Mouse (Mus musculus) embryonic facial prominence, embryonic 15.5 days (tissue): Measurements from ENCODE around the gene Ncapg. TPM values are rescaled to one million over a fixed set of nuclear protein-coding genes. Genes with fewer than 3 reads are reported as not detected.

Source experiments
- ATAC-seq: fragments of 200-750 bp; cut with Nextera tagmentation; 2 replicates; pipeline ENCODE4 v1.8.0; 2017; ENCODE audit warnings: low read depth, moderate TSS enrichment; ENCODE audit not compliant: insufficient number of reproducible peaks, low FRiP score, low TSS enrichment
- H3K27ac ChIP-seq: fragments of 300-500 bp; sonication (generic); replicated peaks from 2 replicates; pipeline ENCODE4 v1.5.1; 2015; ENCODE audit warnings: mild to moderate bottlenecking, inconsistent platforms
- H3K27me3 ChIP-seq: fragments of 300-500 bp; sonication (generic); 2 replicates; pipeline ENCODE4 v1.6.1; 2015; ENCODE audit warnings: inconsistent platforms
- H3K36me3 ChIP-seq: fragments of 300-500 bp; sonication (generic); 2 replicates; pipeline ENCODE4 v1.6.1; 2015; ENCODE audit warnings: mild to moderate bottlenecking, inconsistent platforms
- H3K4me1 ChIP-seq: fragments of 300-500 bp; sonication (generic); 2 replicates; pipeline ENCODE4 v1.6.1; 2015; ENCODE audit warnings: inconsistent platforms
- H3K4me2 ChIP-seq: fragments of 300-500 bp; sonication (generic); replicated peaks from 2 replicates; pipeline ENCODE4 v1.6.1; 2015; ENCODE audit warnings: mild to moderate bottlenecking, inconsistent platforms
- H3K4me3 ChIP-seq: fragments of 300-500 bp; sonication (generic); replicated peaks from 2 replicates; pipeline ENCODE4 v1.5.1; 2015; ENCODE audit warnings: mild to moderate bottlenecking, inconsistent platforms
- H3K9ac ChIP-seq: fragments of 300-500 bp; sonication (generic); 2 replicates; pipeline ENCODE4 v1.6.1; 2015; ENCODE audit warnings: inconsistent platforms
- H3K9me3 ChIP-seq: fragments of 300-500 bp; sonication (generic); replicated peaks from 2 replicates; pipeline ENCODE4 v1.6.1; 2016; ENCODE audit warnings: inconsistent platforms
- WGBS: fragments of 180-500 bp; shearing (Covaris S2); methylation state at CpG from one replicate; pipeline ENCODE4 v1.1.7; 2015; 5-methylcytosine and 5-hydroxymethylcytosine counted together
- polyA plus RNA-seq: library from polyadenylated mRNA; unstranded; fragments of >200 nt; fragmentation: Nextera tagmentation; extraction: Ambion mirVana; gene quantifications from 2 replicates; pipeline ENCODE4 v1.2.1, GENCODE M21; 2015

Ncapg gene
- polyA plus RNA-seq, 1 experiment from 2014 or later: 34.9 TPM

DNA sequence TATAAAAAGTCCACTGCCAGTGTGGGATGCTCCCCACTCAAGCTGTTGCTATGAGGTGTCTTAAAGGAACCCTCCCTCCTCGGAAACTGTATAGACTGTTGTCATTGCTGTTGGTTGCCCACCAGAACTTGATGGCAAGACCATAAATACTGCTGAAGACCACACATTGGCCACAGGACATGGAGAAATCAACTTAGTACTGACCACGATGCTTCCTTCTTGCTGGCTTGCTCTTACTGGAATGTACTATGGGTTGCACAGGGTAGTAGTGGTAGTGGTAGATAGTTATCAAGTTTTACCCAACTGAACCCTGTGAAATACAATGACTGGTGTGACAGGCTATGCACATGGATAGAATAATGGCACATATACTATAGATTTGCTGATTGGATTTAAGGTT lies 37.1 kb downstream of the Ncapg start:
- Histone ChIP-seq H3K4me2 (no peak overlapping the region), H3K36me3 (peaks cover 4% of the 10 kb centered on the region; the same call in 1 of the 2 replicates), H3K9me3 (no peaks in the 10 kb centered on the region), H3K9ac (no peak overlapping the region), H3K4me3 (no peak overlapping the region), H3K27ac (no peak overlapping the region), H3K27me3 (no peaks in the 10 kb centered on the region), H3K4me1 (no peaks in the 10 kb centered on the region)
- ATAC-seq: no peak
- 93% methylated on average over 2 of the region's 2 CpGs for WGBS

DNA sequence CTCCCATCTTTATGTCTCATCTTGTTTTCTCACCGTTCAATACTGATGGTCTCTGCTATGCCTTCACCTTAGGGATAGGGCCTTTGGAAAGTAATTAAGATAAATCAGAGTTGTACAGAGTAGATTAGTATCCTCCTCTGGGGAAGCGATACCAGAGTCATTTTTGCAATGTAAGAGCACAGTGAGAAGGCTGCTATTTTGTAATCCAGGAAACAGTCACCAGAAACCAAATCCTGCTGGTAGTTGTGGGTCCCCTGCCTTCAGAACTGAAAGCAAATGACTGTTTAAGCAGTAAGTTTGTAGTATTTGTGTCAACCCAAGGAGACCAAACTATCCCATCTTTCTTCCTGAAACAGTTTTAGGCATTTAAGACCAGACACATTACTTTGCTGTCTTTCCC lies 39.9 kb downstream of the Ncapg start:
- WGBS: 89% methylated on average over 2 of the region's 2 CpGs

DNA sequence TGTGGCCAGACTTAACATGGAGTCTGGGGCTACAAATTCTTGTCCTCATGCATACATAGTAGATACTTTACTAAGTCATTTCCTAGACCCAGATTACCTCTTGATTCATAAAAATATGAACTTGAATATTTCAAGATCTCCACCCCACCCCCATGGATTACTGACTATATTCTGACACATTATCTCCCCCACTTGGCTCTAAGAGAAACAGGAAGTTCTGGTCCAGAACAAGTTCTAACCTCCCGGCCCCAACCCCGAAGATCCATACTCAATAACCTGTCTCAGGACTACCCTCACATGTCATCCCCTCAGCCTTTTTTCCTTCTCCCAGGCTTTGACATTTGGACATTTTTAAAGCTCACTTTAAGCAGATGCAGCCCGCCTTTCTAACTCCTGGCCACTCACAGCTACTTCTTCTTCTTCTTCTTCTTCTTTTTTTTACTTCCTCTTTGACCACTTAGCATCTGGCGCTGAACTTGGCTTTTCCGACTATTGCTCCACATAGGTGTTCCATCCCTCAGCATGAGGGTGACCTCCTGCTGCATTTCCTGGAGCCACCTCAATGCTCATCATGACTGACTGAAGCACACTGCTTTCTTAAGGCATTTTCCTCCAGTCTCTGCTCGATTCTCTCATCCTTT lies 49.2 kb downstream of the Ncapg start:
- no peaks in the 10 kb centered on the region for H3K27me3 ChIP-seq
- no peak overlapping the region for H3K4me3 ChIP-seq
- 93% methylated on average over 6 of the region's 6 CpGs for WGBS
- no peaks in the 10 kb centered on the region for H3K4me1 ChIP-seq
- no peak overlapping the region for H3K4me2 ChIP-seq
- no peak for ATAC-seq
- no peak overlapping the region for H3K9ac ChIP-seq
- no peak overlapping the region for H3K27ac ChIP-seq
- no peaks in the 10 kb centered on the region for H3K9me3 ChIP-seq
- no peaks in the 10 kb centered on the region for H3K36me3 ChIP-seq

More for the DNA sequence above, 39.9 kb downstream of the Ncapg start:
- no peaks in the 10 kb centered on the region for H3K36me3 ChIP-seq
- H3K4me3 ChIP-seq: no peak overlapping the region
- H3K9ac ChIP-seq: no peak overlapping the region
- H3K27ac ChIP-seq: no peak overlapping the region
- H3K27me3 ChIP-seq: no peaks in the 10 kb centered on the region
- no peak overlapping the region for H3K4me2 ChIP-seq
- no peaks in the 10 kb centered on the region for H3K9me3 ChIP-seq
- no peaks in the 10 kb centered on the region for H3K4me1 ChIP-seq
- no peak for ATAC-seq

DNA sequence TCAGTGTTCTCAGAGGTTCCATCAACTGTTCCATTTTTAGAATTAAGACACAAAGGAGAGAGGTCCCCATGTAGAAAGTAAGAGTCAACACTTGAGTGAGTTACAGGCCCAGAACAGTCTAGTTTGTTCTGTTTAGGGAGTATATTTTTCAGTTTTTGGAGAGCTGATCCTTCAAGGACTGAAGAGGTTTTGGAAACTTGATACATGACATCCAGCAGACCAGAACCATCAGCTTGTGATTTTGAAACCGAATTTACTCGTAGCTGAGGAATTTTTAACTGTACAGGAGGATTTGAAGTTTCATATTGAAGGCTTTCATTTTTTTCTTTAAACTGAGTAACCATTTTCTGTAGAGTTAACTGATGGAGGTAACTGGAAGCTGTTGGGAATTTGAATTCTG lies 64.0 kb downstream of the Ncapg start:
- no peaks in the 10 kb centered on the region for H3K9me3 ChIP-seq
- no peak overlapping the region for H3K27ac ChIP-seq
- no peak overlapping the region for H3K4me2 ChIP-seq
- no peak for ATAC-seq
- no peak overlapping the region for H3K4me3 ChIP-seq
- no peaks in the 10 kb centered on the region for H3K27me3 ChIP-seq
- no peaks in the 10 kb centered on the region for H3K4me1 ChIP-seq
- no peak overlapping the region for H3K9ac ChIP-seq
- no peaks in the 10 kb centered on the region for H3K36me3 ChIP-seq
- 48% methylated on average over 2 of the region's 2 CpGs for WGBS

DNA sequence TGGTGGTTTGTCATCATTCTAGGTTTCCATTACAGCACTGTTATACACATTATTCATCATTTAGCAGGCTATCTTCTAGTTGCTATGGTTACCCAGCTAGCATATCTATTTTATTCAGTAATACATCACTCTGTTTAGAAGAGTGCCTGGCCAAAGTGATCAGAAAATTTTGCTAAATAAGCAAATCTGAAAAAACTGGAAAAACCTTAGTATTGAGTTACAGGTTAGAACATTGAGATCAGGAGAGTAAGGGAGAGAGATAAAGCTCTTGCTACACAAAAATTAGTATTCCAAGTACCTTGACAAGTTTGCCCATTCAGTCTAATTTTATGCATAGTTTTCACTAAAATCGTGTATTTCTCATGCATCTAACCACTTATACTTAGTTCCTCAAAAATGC lies 68.2 kb downstream of the Ncapg start:
- no peak for ATAC-seq
- no peak overlapping the region for H3K4me2 ChIP-seq
- H3K4me1 ChIP-seq: no peaks in the 10 kb centered on the region
- no peak overlapping the region for H3K9ac ChIP-seq
- no peaks in the 10 kb centered on the region for H3K36me3 ChIP-seq
- H3K27ac ChIP-seq: no peak overlapping the region
- H3K9me3 ChIP-seq: no peaks in the 10 kb centered on the region
- H3K4me3 ChIP-seq: no peak overlapping the region
- WGBS: 79% methylated on average over 1 of the region's 1 CpGs
- no peaks in the 10 kb centered on the region for H3K27me3 ChIP-seq

Other genes starting within 250 kb of the Ncapg start
- 122 and 126 TPM in 2 replicates for gene Qdpr, start 219.7 kb upstream of the Ncapg start, polyA plus RNA-seq
- 0.17 and 0.24 TPM in 2 replicates for gene Clrn2, start 216.2 kb upstream of the Ncapg start, polyA plus RNA-seq
- gene Lap3, start 176.5 kb upstream of the Ncapg start, polyA plus RNA-seq: 67.7 and 68.7 TPM in 2 replicates
- 232 and 236 TPM in 2 replicates for gene Med28, start 149.7 kb upstream of the Ncapg start, polyA plus RNA-seq
- gene Fam184b, start 30.3 kb upstream of the Ncapg start, polyA plus RNA-seq: 1.2 and 1.4 TPM in 2 replicates
- gene Lcorl, start 187.7 kb downstream of the Ncapg start, polyA plus RNA-seq: 21.0 and 22.8 TPM in 2 replicates